Comparison of ENCODE assay signal across 8 mouse cellular contexts in the genomic region with DNA sequence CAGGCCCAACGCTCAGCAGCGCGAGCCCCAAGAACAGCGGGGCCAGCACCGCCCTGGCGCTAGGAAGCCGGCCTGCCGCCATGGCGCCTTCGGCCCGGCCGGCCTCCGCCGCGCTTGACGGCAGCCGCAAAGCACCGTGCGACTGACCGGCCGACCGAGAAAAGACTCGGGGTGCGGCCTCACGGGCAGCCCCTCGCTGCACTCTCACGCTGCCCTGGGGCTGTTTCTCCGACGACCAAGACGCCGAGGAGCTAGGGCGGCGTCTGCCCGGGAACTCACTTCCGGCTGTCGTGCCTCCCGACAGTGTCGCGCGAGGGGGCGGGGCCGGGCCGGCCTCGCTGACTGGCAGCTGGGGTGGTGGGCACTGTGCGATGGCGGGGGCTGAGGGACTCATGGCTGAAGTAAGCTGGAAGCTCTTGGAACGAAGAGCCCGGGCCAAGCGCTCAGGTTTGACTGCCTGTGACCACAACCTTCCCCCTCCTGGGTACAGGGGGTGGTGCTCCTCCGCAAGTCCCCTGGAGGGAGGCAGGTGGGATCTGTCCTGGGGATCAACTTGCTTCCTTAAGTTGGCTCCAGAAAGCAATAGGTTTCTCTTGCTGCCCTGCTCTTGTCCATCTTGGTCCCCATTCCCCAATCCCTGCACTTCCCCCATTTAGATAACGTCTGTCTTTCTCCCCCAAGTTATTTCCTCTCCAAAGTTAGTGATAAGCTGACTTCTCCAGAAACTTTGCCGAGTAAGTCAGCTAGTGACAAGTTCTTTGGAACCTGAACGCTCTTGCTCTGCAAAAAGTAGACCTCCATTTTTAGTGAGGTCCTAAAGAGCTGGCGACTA. TPM values are rescaled to one million over a fixed set of nuclear protein-coding genes. Genes with fewer than 3 reads are reported as not detected.
A peak's percentile ranks its signal among the peaks of the same experiment; 100 is the strongest.
DNase-seq lines count a peak whose midpoint lies in the region; ATAC-seq and TF ChIP-seq lines count a peak whose summit lies in the region.

Itfg1 (minus strand) TSS at position 265 of the 832 bp plus-strand sequence.
Phkb (plus strand) TSS at position 303 of the 832 bp plus-strand sequence.

- peak within 1 kb of the TSS; percentile 97 for H3K27ac ChIP-seq in heart, embryonic 12.5 days (ENCODE audit: poor library complexity, severe bottlenecking)
- peak within 1 kb of the TSS; percentile 94 for H3K27ac ChIP-seq in kidney, postnatal 0 days
- peak within 1 kb of the TSS; percentile 96 for H3K27ac ChIP-seq in liver, embryonic 11.5 days (ENCODE audit: low read depth, low read length)
- H3K27ac ChIP-seq in stomach, embryonic 14.5 days (ENCODE audit: low read length), result peak within 1 kb of the TSS; percentile 97

- peak within 1 kb of the TSS; percentile 100 for H3ac ChIP-seq in C2C12 (ENCODE audit: control insufficient read depth, insufficient read length, low read depth)

- under 1% methylated on average over 54 of the region's 54 CpGs for WGBS in heart, embryonic 12.5 days
- under 1% methylated on average over 53 of the region's 54 CpGs for WGBS in kidney, postnatal 0 days
- WGBS in liver, embryonic 11.5 days, result under 1% methylated on average over 51 of the region's 54 CpGs
- under 1% methylated on average over 53 of the region's 54 CpGs for WGBS in stomach, embryonic 14.5 days

- peaks cover 34% of the 10 kb centered on the region for H3K4me1 ChIP-seq in erythroblast, embryonic 14.5 days (ENCODE audit: control insufficient read depth)
- H3K4me1 ChIP-seq in heart, embryonic 12.5 days (replicated peaks), result peaks cover 11% of the 10 kb centered on the region
- peaks cover 7% of the 10 kb centered on the region; the same call in 1 of the 2 replicates for H3K4me1 ChIP-seq in kidney, postnatal 0 days (replicated peaks; ENCODE audit: insufficient read depth, low read length)
- peaks cover 8% of the 10 kb centered on the region; the same call in 1 of the 2 replicates for H3K4me1 ChIP-seq in liver, embryonic 11.5 days (replicated peaks; ENCODE audit: control insufficient read depth, insufficient read depth, low read length)
- H3K4me1 ChIP-seq in stomach, embryonic 14.5 days (ENCODE audit: control insufficient read depth, insufficient read depth, low read length), result 0 out of 2 replicates have a peak, but pooled peaks cover 2% of the 10 kb centered on the region

- peaks cover 4% of the 10 kb centered on the region for H3K79me3 ChIP-seq in C2C12 (ENCODE audit: low read depth)

- no peaks in the 10 kb centered on the region for H3K9me3 ChIP-seq in erythroblast, embryonic 14.5 days (ENCODE audit: control insufficient read depth, low read length)
- no peaks in the 10 kb centered on the region for H3K9me3 ChIP-seq in heart, embryonic 12.5 days (replicated peaks)
- H3K9me3 ChIP-seq in kidney, postnatal 0 days (replicated peaks; ENCODE audit: low read length), result no peaks in the 10 kb centered on the region
- H3K9me3 ChIP-seq in liver, embryonic 11.5 days (ENCODE audit: control insufficient read depth, low read length), result no peaks in the 10 kb centered on the region
- no peaks in the 10 kb centered on the region for H3K9me3 ChIP-seq in stomach, embryonic 14.5 days (ENCODE audit: control insufficient read depth, low read depth, low read length)

- H3K27me3 ChIP-seq in C2C12 (ENCODE audit: control insufficient read depth, insufficient read depth, insufficient read length), result no peaks in the 10 kb centered on the region
- H3K27me3 ChIP-seq in erythroblast, embryonic 14.5 days (ENCODE audit: control insufficient read depth), result no peaks in the 10 kb centered on the region
- no peaks in the 10 kb centered on the region for H3K27me3 ChIP-seq in heart, embryonic 12.5 days (replicated peaks)
- H3K27me3 ChIP-seq in kidney, postnatal 0 days (ENCODE audit: insufficient read depth, low read length), result no peaks in the 10 kb centered on the region
- H3K27me3 ChIP-seq in liver, embryonic 11.5 days (replicated peaks; ENCODE audit: control insufficient read depth, insufficient read depth, low read length), result no peaks in the 10 kb centered on the region
- no peaks in the 10 kb centered on the region for H3K27me3 ChIP-seq in stomach, embryonic 14.5 days (ENCODE audit: control insufficient read depth, insufficient read depth, low read length)

- H3K4me3 ChIP-seq in C2C12 (ENCODE audit: insufficient read depth, poor library complexity, severe bottlenecking), result peak within 1 kb of the TSS; percentile 84
- H3K4me3 ChIP-seq in erythroblast, embryonic 14.5 days (replicated peaks), result peak within 1 kb of the TSS; percentile 89
- peak within 1 kb of the TSS; percentile 96 for H3K4me3 ChIP-seq in heart, embryonic 12.5 days
- peak within 1 kb of the TSS; percentile 75 for H3K4me3 ChIP-seq in kidney, postnatal 0 days (replicated peaks; ENCODE audit: low read depth, low read length)
- peak within 1 kb of the TSS; percentile 93 for H3K4me3 ChIP-seq in liver, embryonic 11.5 days (ENCODE audit: low read depth, low read length)
- H3K4me3 ChIP-seq in stomach, embryonic 14.5 days (ENCODE audit: low read depth, low read length), result peak within 1 kb of the TSS; percentile 79

- no peak for TF ChIP-seq CTCF in C2C12 (IDR thresholded peaks at IDR 0.05; ENCODE audit: control insufficient read depth, insufficient read depth, insufficient read length)
- TF ChIP-seq CTCF in brain, embryonic 14.5 days (IDR thresholded peaks at IDR 0.05; ENCODE audit: borderline replicate concordance, extremely low read depth, insufficient read depth, insufficient read length), result no peak; the same call in 1 of the 2 replicates
- TF ChIP-seq CTCF in kidney, postnatal 0 days (IDR thresholded peaks at IDR 0.05; ENCODE audit: low read depth), result no peak

- peak; percentile 97 for TF ChIP-seq POLR2A in brain, embryonic 14.5 days (IDR thresholded peaks at IDR 0.05; ENCODE audit: borderline replicate concordance, extremely low read depth, insufficient read depth, insufficient read length, poor library complexity, severe bottlenecking)

- peaks cover 18% of the 10 kb centered on the region for H3K36me3 ChIP-seq in C2C12 (ENCODE audit: control insufficient read depth, insufficient read depth)
- H3K36me3 ChIP-seq in erythroblast, embryonic 14.5 days (ENCODE audit: control insufficient read depth), result peaks cover 11% of the 10 kb centered on the region
- peaks cover 9% of the 10 kb centered on the region; the same call in 1 of the 2 replicates for H3K36me3 ChIP-seq in heart, embryonic 12.5 days
- no peaks in the 10 kb centered on the region for H3K36me3 ChIP-seq in kidney, postnatal 0 days (ENCODE audit: insufficient read depth, low read length)
- H3K36me3 ChIP-seq in liver, embryonic 11.5 days (ENCODE audit: control insufficient read depth, insufficient read depth, low read length), result peaks cover 2% of the 10 kb centered on the region; the same call in 1 of the 2 replicates
- no peaks in the 10 kb centered on the region; the same call in 1 of the 2 replicates for H3K36me3 ChIP-seq in stomach, embryonic 14.5 days (ENCODE audit: control insufficient read depth, insufficient read depth, low read length)

- peak; percentile 95 for ATAC-seq in heart, embryonic 12.5 days (ENCODE audit: insufficient number of reproducible peaks, low FRiP score)
- peak; percentile 96 for ATAC-seq in kidney, postnatal 0 days (replicated peaks; ENCODE audit: low FRiP score, low read depth)
- peak; percentile 90 for ATAC-seq in liver, embryonic 11.5 days (replicated peaks; ENCODE audit: low FRiP score)
- peak; percentile 94 for ATAC-seq in stomach, embryonic 14.5 days (ENCODE audit: insufficient number of reproducible peaks, insufficient read depth, low FRiP score, low read depth)

- peak within 1 kb of the TSS; percentile 93 for H3K4me2 ChIP-seq in heart, embryonic 12.5 days
- H3K4me2 ChIP-seq in kidney, postnatal 0 days (ENCODE audit: low read length), result peak within 1 kb of the TSS; percentile 61
- H3K4me2 ChIP-seq in liver, embryonic 11.5 days, result peak within 1 kb of the TSS; percentile 68
- H3K4me2 ChIP-seq in stomach, embryonic 14.5 days (replicated peaks; ENCODE audit: low read depth, low read length), result peak within 1 kb of the TSS; percentile 54

- peak; percentile 97 for DNase-seq in brain, embryonic 14.5 days (ENCODE audit: low read depth)
- DNase-seq in kidney, postnatal 0 days (ENCODE audit: low spot score), result peak; percentile 91
- DNase-seq in liver, embryonic 11.5 days (ENCODE audit: low spot score), result peak; percentile 95
- DNase-seq in naive thymus-derived CD4-positive, alpha-beta T cell, adult 2 months (ENCODE audit: low read depth), result peak; percentile 88

- peaks cover 28% of the 10 kb centered on the region for H3K79me2 ChIP-seq in C2C12 (ENCODE audit: control insufficient read depth, insufficient read depth)

- peak within 1 kb of the TSS; percentile 94 for H3K9ac ChIP-seq in heart, embryonic 12.5 days
- H3K9ac ChIP-seq in kidney, postnatal 0 days (ENCODE audit: low read depth, low read length), result peak within 1 kb of the TSS; percentile 87
- H3K9ac ChIP-seq in liver, embryonic 11.5 days (ENCODE audit: low read depth, low read length), result peak within 1 kb of the TSS; percentile 89
- H3K9ac ChIP-seq in stomach, embryonic 14.5 days (replicated peaks; ENCODE audit: low read depth, low read length), result peak within 1 kb of the TSS; percentile 87

TF ChIP-seq in C2C12, 6 proteins besides CTCF, POLR2A, EP300 and RAD21 (continues in another document):
- TF ChIP-seq MYOG (IDR thresholded peaks at IDR 0.05; ENCODE audit: control insufficient read depth, extremely low read depth, insufficient read length) (no peak), CEBPB (IDR thresholded peaks at IDR 0.05; ENCODE audit: low read depth) (no peak), MYOD1 (IDR thresholded peaks at IDR 0.05; ENCODE audit: control insufficient read depth, insufficient read length, low read depth) (no peak), MAX (IDR thresholded peaks at IDR 0.05) (no peak), USF1 (IDR thresholded peaks at IDR 0.05; ENCODE audit: low read depth) (no peak)

RNA-seq across cellular contexts. Expression of gene Itfg1, which starts in this region (rescaled TPM):
- polyA plus RNA-seq in C2C12 (2012; fragmentation: generic; extraction: Trizol), result 16.1 TPM
- 54.5 and 73.1 TPM in 2 replicates for polyA plus RNA-seq in brain, embryonic 14.5 days (2012; rRNA removed)
- polyA plus RNA-seq in erythroblast, embryonic 14.5 days (2012), result 0.28 and 0.41 TPM in 2 replicates
- polyA plus RNA-seq in heart, embryonic 12.5 days (2016; fragmentation: Nextera tagmentation; extraction: Ambion mirVana), result 89.2 and 89.5 TPM in 2 replicates
- polyA plus RNA-seq in kidney, postnatal 0 days (2015; fragmentation: Nextera tagmentation; extraction: Ambion mirVana), result 86.5 and 88.1 TPM in 2 replicates
- polyA plus RNA-seq in liver, embryonic 11.5 days (2014; fragmentation: Nextera tagmentation; extraction: Ambion mirVana), result 42.4 and 47.4 TPM in 2 replicates
- 83.0 and 85.8 TPM in 2 replicates for polyA plus RNA-seq in stomach, embryonic 14.5 days (2014; fragmentation: Nextera tagmentation; extraction: Ambion mirVana)

RNA-seq across cellular contexts. Expression of gene Phkb, which starts in this region (rescaled TPM):
- 7.0 TPM for polyA plus RNA-seq in C2C12 (2012; fragmentation: generic; extraction: Trizol)
- polyA plus RNA-seq in brain, embryonic 14.5 days (2012; rRNA removed), result 18.3 and 19.1 TPM in 2 replicates
- polyA plus RNA-seq in erythroblast, embryonic 14.5 days (2012), result 0.03 and 0.10 TPM in 2 replicates
- 54.7 and 57.5 TPM in 2 replicates for polyA plus RNA-seq in heart, embryonic 12.5 days (2016; fragmentation: Nextera tagmentation; extraction: Ambion mirVana)
- 43.3 and 44.8 TPM in 2 replicates for polyA plus RNA-seq in kidney, postnatal 0 days (2015; fragmentation: Nextera tagmentation; extraction: Ambion mirVana)
- polyA plus RNA-seq in liver, embryonic 11.5 days (2014; fragmentation: Nextera tagmentation; extraction: Ambion mirVana), result 30.1 and 35.5 TPM in 2 replicates
- 60.6 and 65.2 TPM in 2 replicates for polyA plus RNA-seq in stomach, embryonic 14.5 days (2014; fragmentation: Nextera tagmentation; extraction: Ambion mirVana)

Comparison
In these comparisons a context has a peak if more than half of its experiments do, and no peak if none do; other contexts are left out.
1. Peak in every context shown above with its lines: DNase-seq, ATAC-seq, H3K4me3 ChIP-seq and H3K27ac ChIP-seq.
2. RNA of gene Itfg1 (polyA plus RNA-seq): 89.2 to 89.5 TPM in heart, embryonic 12.5 days, 86.5 to 88.1 TPM in kidney, postnatal 0 days, 83.0 to 85.8 TPM in stomach, embryonic 14.5 days, 54.5 to 73.1 TPM in brain, embryonic 14.5 days, 42.4 to 47.4 TPM in liver, embryonic 11.5 days and 16.1 TPM in C2C12 (single experiment); 0.28 to 0.41 TPM in erythroblast, embryonic 14.5 days; every median in the first group is over 10 times any median in the second.